Mouse (Mus musculus) forebrain, embryonic 16.5 days (tissue): ENCODE measurements at regions not wholly inside any gene's neighbourhood (a gene's known extent, or its start where the extent isn't known, plus 50 kb on each side); places are given as distances from the start of the nearest gene placed in this dataset.

Experiments used
- ATAC-seq: fragments of 200-750 bp; cut with Nextera tagmentation; 2 replicates; pipeline ENCODE4 v1.8.0; 2017; ENCODE audit warnings: mild to moderate bottlenecking, moderate library complexity
- H3K27ac ChIP-seq: fragments of 300-500 bp; sonication (generic); 2 replicates; pipeline ENCODE4 v1.5.1; 2014; ENCODE audit warnings: low read length, control low read depth
- H3K27me3 ChIP-seq: fragments of 300-500 bp; sonication (generic); replicated peaks from 2 replicates; pipeline ENCODE4 v1.6.1; 2014; ENCODE audit warnings: low read length; ENCODE audit not compliant: control insufficient read depth, insufficient read depth
- H3K36me3 ChIP-seq: fragments of 300-500 bp; sonication (generic); 2 replicates; pipeline ENCODE4 v1.6.1; 2014; ENCODE audit not compliant: control insufficient read depth, insufficient read depth
- H3K4me1 ChIP-seq: fragments of 300-500 bp; sonication (generic); replicated peaks from 2 replicates; pipeline ENCODE4 v1.6.1; 2014; ENCODE audit warnings: low read length; ENCODE audit not compliant: control insufficient read depth, insufficient read depth
- H3K4me2 ChIP-seq: fragments of 300-500 bp; sonication (generic); 2 replicates; pipeline ENCODE4 v1.6.1; 2014; ENCODE audit warnings: mild to moderate bottlenecking, low read length, control low read depth
- H3K4me3 ChIP-seq: fragments of 300-500 bp; sonication (generic); replicated peaks from 2 replicates; pipeline ENCODE4 v1.5.1; 2014; ENCODE audit warnings: mild to moderate bottlenecking, low read length, control low read depth
- H3K9ac ChIP-seq: fragments of 300-500 bp; sonication (generic); replicated peaks from 2 replicates; pipeline ENCODE4 v1.6.1; 2014; ENCODE audit warnings: low read depth, low read length, control low read depth
- H3K9me3 ChIP-seq: fragments of 300-500 bp; sonication (generic); 2 replicates; pipeline ENCODE4 v1.6.1; 2016; ENCODE audit warnings: low read length; ENCODE audit not compliant: control insufficient read depth
- WGBS: fragments of 180-500 bp; shearing (Covaris S2); extraction: QIAGEN DNeasy Blood & Tissue Kit; methylation state at CpG from one replicate; pipeline ENCODE4 v1.1.7; 2014; 5-methylcytosine and 5-hydroxymethylcytosine counted together

DNA sequence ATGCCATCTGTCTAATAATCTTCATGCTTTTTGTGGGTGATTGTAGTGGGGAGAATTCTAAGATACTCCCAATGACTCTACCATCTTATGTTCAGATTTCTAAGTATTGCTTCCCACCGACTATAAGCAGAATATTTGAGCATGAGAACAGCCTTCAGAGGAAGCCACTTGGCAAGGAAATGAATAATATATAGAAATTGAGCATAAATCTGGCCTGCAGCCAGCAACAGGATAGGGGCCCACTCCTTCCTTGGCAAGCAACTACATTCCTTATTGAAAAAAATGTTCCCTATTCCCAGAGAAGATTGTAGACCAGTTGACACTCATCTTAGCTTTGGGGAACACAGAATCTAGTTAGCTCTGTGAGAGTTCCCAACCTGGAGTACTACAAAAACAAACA is 591.5 kb upstream of the A1bg start:
- peak; percentile 58 for ATAC-seq
- Histone ChIP-seq H3K36me3 (no peaks in the 10 kb centered on the region), H3K27ac (no peak overlapping the region), H3K4me1 (no peaks in the 10 kb centered on the region), H3K27me3 (no peaks in the 10 kb centered on the region), H3K4me2 (no peak overlapping the region), H3K9ac (no peak overlapping the region), H3K9me3 (no peaks in the 10 kb centered on the region), H3K4me3 (no peak overlapping the region)
- 40% methylated on average over 1 of the region's 1 CpGs for WGBS

DNA sequence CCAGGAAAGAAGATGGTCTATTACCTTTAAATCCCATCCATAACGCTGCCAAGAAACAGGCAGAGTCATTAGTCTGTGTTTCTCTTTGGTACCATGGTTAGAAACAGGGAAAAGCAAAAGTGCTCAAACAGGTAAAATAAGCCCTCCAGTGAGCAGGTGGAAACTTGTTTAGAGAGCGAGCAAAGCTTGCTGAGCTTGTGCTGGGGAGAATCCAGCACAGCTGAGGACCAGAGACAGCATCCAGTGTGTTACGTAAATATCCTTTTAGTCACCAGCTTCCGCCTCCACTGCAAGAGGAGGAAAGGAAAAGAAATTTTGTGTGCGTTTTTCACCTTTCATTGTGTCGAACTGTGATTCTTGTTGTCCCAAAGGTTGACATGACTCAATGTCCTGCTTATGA is 586.0 kb upstream of the A1bg start:
- H3K9ac ChIP-seq = no peak overlapping the region
- no peak for ATAC-seq
- 97% methylated on average over 6 of the region's 6 CpGs for WGBS
- no peak overlapping the region for H3K27ac ChIP-seq
- H3K4me3 ChIP-seq = no peak overlapping the region
- H3K27me3 ChIP-seq = no peaks in the 10 kb centered on the region
- no peak overlapping the region for H3K4me2 ChIP-seq
- H3K36me3 ChIP-seq = no peaks in the 10 kb centered on the region
- no peaks in the 10 kb centered on the region for H3K4me1 ChIP-seq
- no peaks in the 10 kb centered on the region for H3K9me3 ChIP-seq

GRCm38 (mm10) chr15:61506361-61506897 is 583.6 kb upstream of the A1bg start:
- H3K9ac ChIP-seq = no peak overlapping the region
- WGBS = 74% methylated on average over 6 of the region's 6 CpGs
- H3K4me2 ChIP-seq = no peak overlapping the region
- no peak overlapping the region for H3K4me3 ChIP-seq
- ATAC-seq = no peak
- H3K4me1 ChIP-seq = 0 out of 2 replicates have a peak, but pooled peaks cover 3% of the 10 kb centered on the region
- H3K27me3 ChIP-seq = no peaks in the 10 kb centered on the region
- H3K9me3 ChIP-seq = no peaks in the 10 kb centered on the region
- H3K36me3 ChIP-seq = no peaks in the 10 kb centered on the region
- no peak overlapping the region for H3K27ac ChIP-seq

- 35% methylated on average over 7 of the region's 7 CpGs for WGBS
- no peak overlapping the region for H3K4me2 ChIP-seq
Observed at GRCm38 (mm10) chr15:61503436-61503835, 580.6 kb upstream of the A1bg start.

DNA sequence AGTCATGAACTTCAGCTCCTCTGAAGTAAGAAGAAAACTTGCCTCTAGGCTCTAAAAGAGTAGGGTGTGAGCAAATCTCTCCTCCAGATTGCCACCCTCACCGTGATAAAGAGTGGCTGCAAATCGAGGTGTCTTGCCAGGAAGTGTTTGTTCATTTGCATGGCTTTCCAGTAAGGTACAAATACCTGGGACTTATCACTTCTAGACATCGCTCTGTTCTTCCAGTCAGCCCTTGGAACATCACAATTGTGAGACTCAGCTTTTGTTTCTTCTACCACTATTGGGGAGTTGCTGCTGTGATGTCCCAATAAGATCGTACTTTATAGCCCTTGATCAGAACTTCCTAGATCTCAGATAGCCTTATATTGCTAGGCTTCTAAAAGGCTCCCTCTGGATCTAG is 566.9 kb upstream of the A1bg start:
- no peak for ATAC-seq
- Histone ChIP-seq H3K27me3 (no peaks in the 10 kb centered on the region), H3K27ac (no peak overlapping the region), H3K4me2 (no peak overlapping the region), H3K36me3 (no peaks in the 10 kb centered on the region), H3K9me3 (no peaks in the 10 kb centered on the region), H3K4me1 (no peaks in the 10 kb centered on the region), H3K9ac (no peak overlapping the region), H3K4me3 (no peak overlapping the region)
- WGBS = 86% methylated on average over 4 of the region's 4 CpGs

More at GRCm38 (mm10) chr15:61503436-61503835, 580.6 kb upstream of the A1bg start:
- H3K4me3 ChIP-seq = no peak overlapping the region
- H3K9ac ChIP-seq = no peak overlapping the region
- H3K36me3 ChIP-seq = no peaks in the 10 kb centered on the region
- H3K27ac ChIP-seq = no peak overlapping the region
- H3K9me3 ChIP-seq = no peaks in the 10 kb centered on the region
- H3K27me3 ChIP-seq = no peaks in the 10 kb centered on the region
- 0 out of 2 replicates have a peak, but pooled peaks cover 3% of the 10 kb centered on the region for H3K4me1 ChIP-seq
- no peak for ATAC-seq

GRCm38 (mm10) chr15:61481861-61482260 is 559.0 kb upstream of the A1bg start:
- H3K36me3 ChIP-seq = no peaks in the 10 kb centered on the region
- peak; percentile 72; the same call in 1 of the 2 replicates for ATAC-seq
- no peaks in the 10 kb centered on the region for H3K27me3 ChIP-seq
- H3K4me2 ChIP-seq = no peak overlapping the region
- H3K9me3 ChIP-seq = no peaks in the 10 kb centered on the region
- WGBS = 35% methylated on average over 7 of the region's 7 CpGs
- no peak overlapping the region for H3K9ac ChIP-seq
- no peaks in the 10 kb centered on the region for H3K4me1 ChIP-seq
- H3K27ac ChIP-seq = no peak overlapping the region
- no peak overlapping the region for H3K4me3 ChIP-seq

GRCm38 (mm10) chr15:61473900-61474299 is 551.1 kb upstream of the A1bg start:
- H3K27me3 ChIP-seq = no peaks in the 10 kb centered on the region

DNA sequence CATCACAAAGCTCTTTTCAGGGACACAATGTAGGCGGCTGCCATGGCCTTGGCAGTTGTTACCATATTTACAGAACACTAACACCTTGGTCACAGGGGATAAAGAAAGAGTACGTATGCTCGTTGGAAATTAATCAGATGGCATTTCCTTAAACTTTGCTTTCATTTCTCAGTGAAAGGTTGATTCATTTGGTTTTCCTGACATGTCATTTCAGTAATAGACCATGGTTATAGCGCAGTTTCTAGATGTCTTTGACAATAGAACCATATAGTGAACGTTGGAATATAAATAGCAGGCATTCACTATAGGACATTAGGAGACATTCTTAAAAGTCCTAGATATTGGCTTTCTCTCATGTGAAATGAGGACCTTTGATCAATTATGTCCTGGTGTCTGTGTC is 532.2 kb upstream of the A1bg start:
- H3K9me3 ChIP-seq = no peaks in the 10 kb centered on the region
- no peak overlapping the region for H3K27ac ChIP-seq
- no peak overlapping the region for H3K9ac ChIP-seq
- WGBS = 74% methylated on average over 5 of the region's 5 CpGs
- H3K4me1 ChIP-seq = no peaks in the 10 kb centered on the region
- H3K4me2 ChIP-seq = no peak overlapping the region
- no peak for ATAC-seq
- no peaks in the 10 kb centered on the region for H3K27me3 ChIP-seq
- H3K36me3 ChIP-seq = no peaks in the 10 kb centered on the region
- no peak overlapping the region for H3K4me3 ChIP-seq

More at GRCm38 (mm10) chr15:61473900-61474299, 551.1 kb upstream of the A1bg start:
- Histone ChIP-seq H3K9ac (no peak overlapping the region), H3K27ac (no peak overlapping the region), H3K4me3 (no peak overlapping the region), H3K4me2 (no peak overlapping the region), H3K9me3 (no peaks in the 10 kb centered on the region), H3K4me1 (no peaks in the 10 kb centered on the region), H3K36me3 (no peaks in the 10 kb centered on the region)
- WGBS = 38% methylated on average over 1 of the region's 1 CpGs
- no peak for ATAC-seq

GRCm38 (mm10) chr15:61454350-61454671 is 531.5 kb upstream of the A1bg start:
- no peak overlapping the region for H3K4me2 ChIP-seq
- 48% methylated on average over 1 of the region's 1 CpGs for WGBS
- no peak overlapping the region for H3K9ac ChIP-seq
- no peaks in the 10 kb centered on the region for H3K27me3 ChIP-seq
- no peak overlapping the region for H3K4me3 ChIP-seq
- H3K36me3 ChIP-seq = no peaks in the 10 kb centered on the region
- no peaks in the 10 kb centered on the region for H3K9me3 ChIP-seq
- no peak overlapping the region for H3K27ac ChIP-seq
- no peaks in the 10 kb centered on the region for H3K4me1 ChIP-seq
- ATAC-seq = no peak
